9 mouse cellular contexts compared by ENCODE assay signal in genomic region chr2:93954781-93955578, GRCm38 (mm10). TPM values are rescaled to one million over a fixed set of nuclear protein-coding genes. Genes with fewer than 3 reads are reported as not detected.
DNase-seq lines count a peak whose midpoint lies in the region; ATAC-seq and TF ChIP-seq lines count a peak whose summit lies in the region.
"Had no signal": no experiment of that assay in that cellular context is flagged by ENCODE, and none has a peak within 500 bp of the region (broad histone marks: within the 10 kb centered on the region; RNA-seq: fewer than 3 reads in every experiment).

No protein-coding gene starts in this region.

- peak overlapping the region; percentile 93 for H3K4me2 ChIP-seq in embryonic facial prominence, embryonic 15.5 days (replicated peaks)
- H3K4me2 ChIP-seq in myocyte (ENCODE audit: low read depth), result peak overlapping the region; percentile 42

- 2% methylated on average over 32 of the region's 32 CpGs for WGBS in kidney, adult 2 months
- 1% methylated on average over 32 of the region's 32 CpGs for WGBS in embryonic facial prominence, embryonic 15.5 days

- no peak for TF ChIP-seq POLR2A in kidney, adult 2 months (IDR thresholded peaks at IDR 0.05; ENCODE audit: low read depth, low read length)
- no peak for TF ChIP-seq POLR2A in brain, embryonic 14.5 days (IDR thresholded peaks at IDR 0.05; ENCODE audit: borderline replicate concordance, extremely low read depth, insufficient read depth, insufficient read length, poor library complexity, severe bottlenecking)
- TF ChIP-seq POLR2A in myocyte (IDR thresholded peaks at IDR 0.05; ENCODE audit: insufficient read length, low read depth), result no peak

- 0 out of 2 replicates have a peak overlapping the region, but pooled peaks have one; percentile 12 for H3K9ac ChIP-seq in embryonic facial prominence, embryonic 15.5 days

- no peaks in the 10 kb centered on the region for H3K4me1 ChIP-seq in kidney, adult 2 months (ENCODE audit: control insufficient read depth, insufficient read depth, low read length)
- peaks cover 28% of the 10 kb centered on the region for H3K4me1 ChIP-seq in embryonic facial prominence, embryonic 15.5 days

- ATAC-seq in embryonic facial prominence, embryonic 15.5 days (ENCODE audit: insufficient number of reproducible peaks, low FRiP score, low TSS enrichment, low read depth), result no peak

- no peak overlapping the region for H3ac ChIP-seq in myocyte (ENCODE audit: control insufficient read depth, insufficient read length)

- peak overlapping the region; percentile 63 for H3K4me3 ChIP-seq in kidney, adult 2 months (ENCODE audit: insufficient read depth, low read depth, low read length)
- peak overlapping the region; percentile 62 for H3K4me3 ChIP-seq in embryonic facial prominence, embryonic 15.5 days (replicated peaks)
- H3K4me3 ChIP-seq in myocyte, result no peak overlapping the region

- no peak for TF ChIP-seq CTCF in kidney, adult 2 months (conservative IDR thresholded peaks at IDR 0.05; ENCODE audit: insufficient read depth, insufficient read length, low read depth, low read length)
- no peak for TF ChIP-seq CTCF in brain, embryonic 14.5 days (IDR thresholded peaks at IDR 0.05; ENCODE audit: borderline replicate concordance, extremely low read depth, insufficient read depth, insufficient read length)

- no peaks in the 10 kb centered on the region for H3K36me3 ChIP-seq in kidney, adult 2 months (ENCODE audit: control insufficient read depth, insufficient read depth, low read length)
- no peaks in the 10 kb centered on the region for H3K36me3 ChIP-seq in embryonic facial prominence, embryonic 15.5 days
- H3K36me3 ChIP-seq in myocyte (ENCODE audit: control insufficient read depth, insufficient read depth), result no peaks in the 10 kb centered on the region

- no peaks in the 10 kb centered on the region for H3K79me2 ChIP-seq in myocyte (ENCODE audit: control insufficient read depth, insufficient read depth)

- no peak overlapping the region for H3K27ac ChIP-seq in kidney, adult 2 months (ENCODE audit: insufficient read depth, low read depth, low read length)
- no peak overlapping the region for H3K27ac ChIP-seq in embryonic facial prominence, embryonic 15.5 days (replicated peaks)

- no peaks in the 10 kb centered on the region for H3K9me3 ChIP-seq in embryonic facial prominence, embryonic 15.5 days (replicated peaks)

- no peak for DNase-seq in kidney, adult 2 months
- DNase-seq in kidney, adult 8-10 months, result no peak
- peak; percentile 63 for DNase-seq in brain, embryonic 14.5 days (ENCODE audit: low read depth)
- peak; percentile 17 for DNase-seq in kidney, postnatal 14 days
- no peak for DNase-seq in gastrocnemius, adult 18-20 months (ENCODE audit: low spot score)
- no peak for DNase-seq in urinary bladder, postnatal 4 days (ENCODE audit: low spot score in 2 of 2)

- H3K27me3 ChIP-seq in kidney, adult 2 months (replicated peaks; ENCODE audit: control insufficient read depth, insufficient read depth, low read length), result peaks cover 1% of the 10 kb centered on the region; the same call in 1 of the 2 replicates
- peaks cover 56% of the 10 kb centered on the region for H3K27me3 ChIP-seq in embryonic facial prominence, embryonic 15.5 days
- H3K27me3 ChIP-seq in myocyte (ENCODE audit: control insufficient read depth, insufficient read depth, insufficient read length), result peaks cover 43% of the 10 kb centered on the region

TF ChIP-seq in myocyte, 11 proteins besides CTCF, POLR2A, EP300 and RAD21:
- TF ChIP-seq CEBPB (IDR thresholded peaks at IDR 0.05; ENCODE audit: insufficient read depth, poor library complexity, severe bottlenecking), result no peak
- TF ChIP-seq USF1 (IDR thresholded peaks at IDR 0.05; ENCODE audit: low read depth), result no peak
- no peak for TF ChIP-seq REST (IDR thresholded peaks at IDR 0.05; ENCODE audit: insufficient read depth, insufficient read length)
- no peak for TF ChIP-seq TCF12 (IDR thresholded peaks at IDR 0.05; ENCODE audit: insufficient read depth, poor library complexity, severe bottlenecking)
- TF ChIP-seq TCF3 (IDR thresholded peaks at IDR 0.05; ENCODE audit: insufficient read length, low read depth), result no peak
- no peak for TF ChIP-seq POLR2AphosphoS2 (IDR thresholded peaks at IDR 0.05; ENCODE audit: insufficient read length, low read depth)
- no peak for TF ChIP-seq MAX (IDR thresholded peaks at IDR 0.05; ENCODE audit: low read depth)
- peak in 1 of 3 experiments; percentile 2 for TF ChIP-seq MYOD1 (IDR thresholded peaks at IDR 0.05; ENCODE audit: control insufficient read depth in 1 of 3, insufficient read length in 2 of 3, low read depth in 2 of 3)
- TF ChIP-seq E2F4 (IDR thresholded peaks at IDR 0.05; ENCODE audit: insufficient read depth), result no peak

RNA-seq across cellular contexts. Expression of gene Gm13889, which starts 2.0 kb away (rescaled TPM):
- 12.2 and 14.9 TPM in 2 replicates for polyA plus RNA-seq in kidney, adult 2 months (2012; rRNA removed)
- 26.7 and 58.7 TPM in 2 replicates for polyA plus RNA-seq in brain, embryonic 14.5 days (2012; rRNA removed)
- polyA plus RNA-seq in embryonic facial prominence, embryonic 15.5 days (2015; fragmentation: Nextera tagmentation; extraction: Ambion mirVana), result 6.0 and 6.2 TPM in 2 replicates
- 6.1 TPM for polyA plus RNA-seq in myocyte (2012; fragmentation: generic; extraction: Trizol)
- 10 to 100 TPM in 1 of 2 experiments, 1 to 10 TPM in 1; 4.8 to 23.7 TPM for total RNA-seq in gastrocnemius, adult 18-20 months (2021)

RNA-seq across cellular contexts. Expression of gene Gm27027, which starts 41.2 kb away (rescaled TPM):
- polyA plus RNA-seq in kidney, adult 2 months (2012; rRNA removed), result not detected in 2 replicates
- polyA plus RNA-seq in brain, embryonic 14.5 days (2012; rRNA removed), result 0.16 TPM in 1 of 2 replicates, not detected in the other
- not detected in 2 replicates for polyA plus RNA-seq in embryonic facial prominence, embryonic 15.5 days (2015; fragmentation: Nextera tagmentation; extraction: Ambion mirVana)
- polyA plus RNA-seq in myocyte (2012; fragmentation: generic; extraction: Trizol), result not detected
- under 1 TPM in 1 of 2 experiments, not detected in 1; 0.64 TPM for total RNA-seq in gastrocnemius, adult 18-20 months (2021)
- total RNA-seq: left cerebral cortex, adult 8-10 months had no signal

RNA-seq across cellular contexts. Expression of gene Alkbh3, which starts 55.6 kb away (rescaled TPM):
- polyA plus RNA-seq in kidney, adult 2 months (2012; rRNA removed), result 59.8 and 62.3 TPM in 2 replicates
- 54.7 and 64.8 TPM in 2 replicates for polyA plus RNA-seq in brain, embryonic 14.5 days (2012; rRNA removed)
- polyA plus RNA-seq in embryonic facial prominence, embryonic 15.5 days (2015; fragmentation: Nextera tagmentation; extraction: Ambion mirVana), result 65.1 and 69.1 TPM in 2 replicates
- polyA plus RNA-seq in myocyte (2012; fragmentation: generic; extraction: Trizol), result 87.8 TPM
- total RNA-seq in gastrocnemius, adult 18-20 months (2021), result 10 to 100 TPM; 59.3 to 60.1 TPM

Comparison
In these comparisons a context has a peak if more than half of its experiments do, and no peak if none do; other contexts are left out.
1. DNase-seq: peak in brain, embryonic 14.5 days (single experiment) and kidney, postnatal 14 days (single experiment); none in kidney, adult 2 months (single experiment), kidney, adult 8-10 months (0 of 2), gastrocnemius, adult 18-20 months (single experiment) and urinary bladder, postnatal 4 days (0 of 2).